Mouse (Mus musculus): ENCODE results near the gene Prr15l. TPM values are rescaled to one million over a fixed set of nuclear protein-coding genes. Genes with fewer than 3 reads are reported as not detected.

Prr15l gene
- polyA plus RNA-seq, 1 experiment from 2014 or later: 0.27 TPM

DNA sequence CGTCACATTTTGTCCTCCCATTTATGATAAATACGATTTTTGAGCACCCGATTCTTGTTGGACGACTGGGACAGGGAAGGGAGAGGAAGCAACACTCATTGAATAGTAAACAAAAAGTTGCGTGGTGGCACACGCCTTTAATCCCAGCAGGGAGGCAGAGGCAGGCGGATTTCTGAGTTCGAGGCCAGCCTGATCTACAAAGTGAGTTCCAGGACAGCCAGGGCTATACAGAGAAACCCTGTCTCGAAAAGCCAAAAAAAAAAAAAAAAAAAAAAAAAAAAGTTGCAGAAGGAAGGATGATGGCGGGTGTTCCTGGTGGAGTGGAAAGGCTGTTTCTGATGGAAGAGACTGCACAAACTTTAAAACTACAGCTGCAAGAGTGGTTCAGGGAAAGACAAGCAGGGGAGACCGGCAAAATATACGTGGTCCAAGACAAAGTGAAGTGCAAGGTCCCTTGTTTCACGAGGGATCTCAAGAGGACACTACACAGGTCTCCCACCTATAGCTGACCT, 11.0 kb upstream of the Prr15l start:
- Histone ChIP-seq H3K4me2 (ENCODE audit: low read length) (peak overlapping the region; percentile 46), H3K9me3 (ENCODE audit: control insufficient read depth, low read length) (no peaks in the 10 kb centered on the region), H3K4me1 (replicated peaks; ENCODE audit: control insufficient read depth, insufficient read depth, low read length) (peaks cover 9% of the 10 kb centered on the region), H3K27ac (ENCODE audit: low read length) (no peak overlapping the region), H3K9ac (replicated peaks; ENCODE audit: low read depth, low read length) (no peak overlapping the region), H3K4me3 (replicated peaks; ENCODE audit: low read length) (peak overlapping the region; percentile 31), H3K36me3 (ENCODE audit: control insufficient read depth, insufficient read depth) (no peaks in the 10 kb centered on the region), H3K27me3 (replicated peaks; ENCODE audit: control insufficient read depth, insufficient read depth, low read length) (peaks cover 3% of the 10 kb centered on the region; the same call in 1 of the 2 replicates)
- peak; percentile 5 for ATAC-seq
- WGBS: 35% methylated on average over 13 of the region's 13 CpGs

DNA sequence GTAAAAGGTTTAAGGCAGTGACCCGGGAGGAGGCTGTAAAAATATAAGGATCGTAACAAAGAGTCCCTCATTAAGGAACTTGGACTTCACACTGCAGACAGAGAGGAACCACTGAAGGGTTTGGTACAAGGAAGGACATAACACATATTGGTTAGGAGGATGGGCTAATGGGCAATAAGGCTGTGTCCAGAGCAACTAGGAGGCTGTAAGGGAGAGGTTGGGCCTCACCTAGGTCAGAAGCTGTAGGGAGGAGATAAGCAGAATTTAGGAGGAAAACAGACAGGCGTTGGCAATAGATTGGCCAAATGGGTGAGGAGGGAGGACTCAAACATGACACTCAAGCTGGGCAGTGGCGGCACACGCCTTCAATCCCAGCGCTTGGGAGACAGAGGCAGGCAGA, 10.5 kb upstream of the Prr15l start:
- no peak for ATAC-seq
- Histone ChIP-seq H3K9me3 (ENCODE audit: control insufficient read depth, low read length) (no peaks in the 10 kb centered on the region), H3K27ac (ENCODE audit: low read length) (no peak overlapping the region), H3K4me3 (replicated peaks; ENCODE audit: low read length) (no peak overlapping the region), H3K27me3 (replicated peaks; ENCODE audit: control insufficient read depth, insufficient read depth, low read length) (peaks cover 3% of the 10 kb centered on the region; the same call in 1 of the 2 replicates), H3K4me1 (replicated peaks; ENCODE audit: control insufficient read depth, insufficient read depth, low read length) (peaks cover 9% of the 10 kb centered on the region), H3K9ac (replicated peaks; ENCODE audit: low read depth, low read length) (no peak overlapping the region), H3K36me3 (ENCODE audit: control insufficient read depth, insufficient read depth) (no peaks in the 10 kb centered on the region), H3K4me2 (ENCODE audit: low read length) (no peak overlapping the region)
- WGBS: 92% methylated on average over 6 of the region's 6 CpGs

DNA sequence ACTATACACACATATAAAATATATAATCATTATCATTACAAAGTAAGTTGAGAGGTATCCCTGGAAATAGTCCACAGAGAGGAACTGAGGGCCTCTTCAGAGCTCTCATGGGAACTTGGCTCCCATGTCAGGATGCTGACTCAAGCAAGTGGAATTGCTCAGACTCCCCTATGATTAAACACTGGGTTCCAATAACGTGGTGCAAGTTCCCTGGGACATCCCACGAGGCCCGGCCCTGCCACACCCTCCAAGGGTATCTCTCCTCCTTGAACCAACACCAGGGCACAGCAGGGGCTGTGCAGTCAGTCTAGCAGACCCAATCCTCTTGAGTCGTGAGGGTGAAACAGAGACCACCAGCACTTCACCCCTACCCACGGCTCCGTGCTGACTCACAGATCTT, 8.9 kb upstream of the Prr15l start:
- Histone ChIP-seq H3K9me3 (ENCODE audit: control insufficient read depth, low read length) (no peaks in the 10 kb centered on the region), H3K27ac (ENCODE audit: low read length) (no peak overlapping the region), H3K9ac (replicated peaks; ENCODE audit: low read depth, low read length) (no peak overlapping the region), H3K27me3 (replicated peaks; ENCODE audit: control insufficient read depth, insufficient read depth, low read length) (peaks cover 3% of the 10 kb centered on the region; the same call in 1 of the 2 replicates), H3K36me3 (ENCODE audit: control insufficient read depth, insufficient read depth) (no peaks in the 10 kb centered on the region), H3K4me3 (replicated peaks; ENCODE audit: low read length) (no peak overlapping the region), H3K4me1 (replicated peaks; ENCODE audit: control insufficient read depth, insufficient read depth, low read length) (peaks cover 9% of the 10 kb centered on the region), H3K4me2 (ENCODE audit: low read length) (no peak overlapping the region)
- WGBS: 70% methylated on average over 6 of the region's 6 CpGs
- no peak for ATAC-seq

DNA sequence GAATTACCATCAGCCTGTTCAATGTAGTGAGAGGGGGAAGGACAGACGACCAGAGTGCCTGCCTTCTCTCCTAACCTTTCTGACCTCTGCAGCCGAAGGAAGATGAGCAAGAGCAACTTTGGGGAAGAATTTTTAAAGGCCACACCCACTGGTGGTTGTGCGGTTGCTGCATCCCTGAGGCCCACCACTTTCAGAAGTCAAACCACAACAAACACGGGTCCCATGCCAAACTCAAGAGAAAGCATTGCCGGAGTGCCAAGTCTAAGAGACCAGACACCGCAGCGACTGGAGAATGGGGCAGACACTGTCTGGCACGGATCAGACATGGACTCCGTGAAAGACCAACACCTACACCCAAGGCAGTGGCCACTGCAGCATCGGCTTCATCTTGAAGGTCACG, 3.0 kb upstream of the Prr15l start:
- H3K9ac ChIP-seq (replicated peaks; ENCODE audit: low read depth, low read length): no peak overlapping the region
- ATAC-seq: no peak
- H3K27ac ChIP-seq (ENCODE audit: low read length): no peak overlapping the region
- H3K36me3 ChIP-seq (ENCODE audit: control insufficient read depth, insufficient read depth): no peaks in the 10 kb centered on the region
- no peak overlapping the region for H3K4me2 ChIP-seq (ENCODE audit: low read length)
- peaks cover 11% of the 10 kb centered on the region for H3K27me3 ChIP-seq (replicated peaks; ENCODE audit: control insufficient read depth, insufficient read depth, low read length)
- 84% methylated on average over 11 of the region's 11 CpGs for WGBS
- no peaks in the 10 kb centered on the region for H3K4me1 ChIP-seq (replicated peaks; ENCODE audit: control insufficient read depth, insufficient read depth, low read length)
- H3K4me3 ChIP-seq (replicated peaks; ENCODE audit: low read length): no peak overlapping the region
- no peaks in the 10 kb centered on the region for H3K9me3 ChIP-seq (ENCODE audit: control insufficient read depth, low read length)

DNA sequence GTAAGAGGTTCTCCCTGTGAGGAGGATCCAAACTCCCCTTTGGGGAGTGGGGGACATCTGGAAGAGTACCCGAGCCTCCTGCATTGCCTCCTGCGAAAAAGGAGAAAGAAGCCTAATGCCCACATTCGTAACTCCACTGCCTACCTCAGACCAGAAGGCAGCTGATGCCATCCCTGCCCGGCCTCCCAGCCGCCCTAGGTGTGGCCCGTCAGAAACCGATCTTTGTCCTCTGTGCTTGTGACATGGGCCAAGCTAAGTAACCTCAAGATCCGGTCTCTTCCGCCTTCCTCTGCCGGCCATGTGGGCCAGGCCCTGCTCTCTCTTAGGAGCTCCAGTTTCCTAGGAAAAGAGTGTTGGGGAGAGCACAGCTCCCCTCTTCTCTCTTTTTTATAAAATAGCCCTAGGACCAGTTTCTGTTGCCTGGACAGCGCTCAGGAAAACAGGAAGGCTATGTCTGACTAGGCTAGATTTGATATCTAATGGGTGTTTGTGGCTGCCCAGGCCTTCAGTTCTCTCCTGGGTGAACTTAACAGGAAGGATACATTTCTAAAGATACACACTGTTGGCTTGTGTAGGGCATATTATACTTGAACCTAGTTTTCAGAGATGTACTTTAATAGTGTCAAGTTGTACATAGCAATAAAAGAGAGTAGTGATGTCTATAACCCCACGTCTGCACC, 2.3 kb upstream of the Prr15l start:
- no peak overlapping the region for H3K4me2 ChIP-seq (ENCODE audit: low read length)
- no peak overlapping the region for H3K27ac ChIP-seq (ENCODE audit: low read length)
- 90% methylated on average over 12 of the region's 12 CpGs for WGBS
- H3K27me3 ChIP-seq (replicated peaks; ENCODE audit: control insufficient read depth, insufficient read depth, low read length): peaks cover 11% of the 10 kb centered on the region
- H3K9ac ChIP-seq (replicated peaks; ENCODE audit: low read depth, low read length): no peak overlapping the region
- H3K4me3 ChIP-seq (replicated peaks; ENCODE audit: low read length): no peak overlapping the region
- no peaks in the 10 kb centered on the region for H3K36me3 ChIP-seq (ENCODE audit: control insufficient read depth, insufficient read depth)
- no peak for ATAC-seq
- H3K9me3 ChIP-seq (ENCODE audit: control insufficient read depth, low read length): no peaks in the 10 kb centered on the region
- no peaks in the 10 kb centered on the region for H3K4me1 ChIP-seq (replicated peaks; ENCODE audit: control insufficient read depth, insufficient read depth, low read length)

DNA sequence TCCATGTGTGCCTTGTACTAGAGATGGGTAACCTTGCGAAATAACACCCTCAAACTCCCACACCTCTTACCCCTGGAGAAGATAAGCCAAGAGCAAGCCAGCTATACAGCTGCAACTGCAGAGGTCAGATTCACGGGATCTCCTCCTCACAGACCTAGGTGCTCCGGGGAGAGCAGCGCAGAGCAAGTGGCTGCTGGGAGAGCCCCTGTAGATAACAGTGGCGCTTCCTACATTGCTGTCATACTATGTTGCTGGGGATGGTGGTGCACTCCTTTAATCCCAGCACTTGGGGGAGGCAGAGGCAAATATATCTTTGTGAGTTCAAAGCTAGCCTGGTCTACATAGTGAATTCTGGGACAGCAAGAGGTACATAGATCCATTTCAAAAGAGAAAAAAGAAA, 1.3 kb upstream of the Prr15l start:
- 82% methylated on average over 5 of the region's 5 CpGs for WGBS
- ATAC-seq: no peak
- Histone ChIP-seq H3K36me3 (ENCODE audit: control insufficient read depth, insufficient read depth) (no peaks in the 10 kb centered on the region), H3K4me3 (replicated peaks; ENCODE audit: low read length) (no peak overlapping the region), H3K27ac (ENCODE audit: low read length) (no peak overlapping the region), H3K4me1 (replicated peaks; ENCODE audit: control insufficient read depth, insufficient read depth, low read length) (no peaks in the 10 kb centered on the region), H3K27me3 (replicated peaks; ENCODE audit: control insufficient read depth, insufficient read depth, low read length) (peaks cover 11% of the 10 kb centered on the region), H3K9ac (replicated peaks; ENCODE audit: low read depth, low read length) (no peak overlapping the region), H3K4me2 (ENCODE audit: low read length) (no peak overlapping the region), H3K9me3 (ENCODE audit: control insufficient read depth, low read length) (no peaks in the 10 kb centered on the region)

DNA sequence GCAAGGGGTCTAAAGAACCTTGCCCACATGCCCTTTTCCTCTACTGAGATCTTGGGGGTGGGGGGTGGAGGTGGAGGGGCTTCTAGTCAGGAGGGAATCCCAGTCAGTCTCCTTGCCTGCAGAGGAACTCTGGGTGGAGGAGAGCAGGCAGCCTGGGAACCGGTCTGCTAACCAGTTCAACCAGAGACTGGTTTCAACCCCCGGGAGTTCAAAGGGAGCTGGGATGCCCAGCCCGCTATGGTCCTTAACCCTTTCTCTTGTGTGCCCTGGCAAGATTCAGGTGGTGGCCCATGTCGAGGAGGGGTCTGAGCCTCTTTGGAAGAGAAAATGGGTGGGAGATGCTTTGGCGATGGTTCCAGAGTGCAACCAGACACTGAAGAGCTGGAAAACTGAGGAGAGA, 787 bp downstream of the Prr15l start:
- WGBS: 9% methylated on average over 5 of the region's 5 CpGs
- peaks cover 11% of the 10 kb centered on the region for H3K27me3 ChIP-seq (replicated peaks; ENCODE audit: control insufficient read depth, insufficient read depth, low read length)

DNA sequence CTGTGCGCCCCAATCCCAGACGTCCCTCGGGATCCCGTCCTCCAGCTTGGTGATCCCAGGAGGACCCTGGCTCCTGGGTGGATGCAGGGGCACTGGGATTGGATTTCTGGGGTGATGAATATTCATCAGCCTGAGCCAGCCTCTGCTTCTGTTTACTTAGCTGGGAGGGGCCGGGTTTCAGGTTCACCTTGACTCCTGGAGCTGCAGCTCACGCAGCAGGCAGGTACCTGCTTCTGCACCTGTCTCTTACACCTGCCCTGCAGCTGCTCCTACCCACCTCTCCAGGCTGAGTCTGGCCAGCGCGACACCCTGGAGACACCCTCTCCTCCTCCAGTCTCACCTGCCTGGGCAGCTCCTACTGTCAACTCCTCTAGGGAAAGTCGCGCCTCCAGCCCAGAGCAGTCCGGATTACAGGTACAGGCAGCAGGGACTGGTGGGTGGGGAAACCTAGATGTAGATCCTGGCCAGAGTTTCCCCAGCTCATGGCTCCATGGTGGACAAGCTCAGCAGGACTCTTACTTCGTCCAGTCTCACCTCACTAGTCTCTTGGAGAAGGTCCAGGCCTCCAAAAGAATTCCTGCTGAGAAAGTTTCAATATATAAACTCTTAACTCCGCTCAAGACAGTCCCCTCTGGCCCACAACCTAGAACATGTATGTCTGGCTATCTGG, 1.3 kb downstream of the Prr15l start:
- no peak for ATAC-seq
- WGBS: 16% methylated on average over 13 of the region's 13 CpGs
- H3K4me2 ChIP-seq (ENCODE audit: low read length): no peak overlapping the region
- no peaks in the 10 kb centered on the region for H3K36me3 ChIP-seq (ENCODE audit: control insufficient read depth, insufficient read depth)
- H3K27me3 ChIP-seq (replicated peaks; ENCODE audit: control insufficient read depth, insufficient read depth, low read length): peaks cover 11% of the 10 kb centered on the region
- no peaks in the 10 kb centered on the region for H3K9me3 ChIP-seq (ENCODE audit: control insufficient read depth, low read length)
- H3K4me1 ChIP-seq (replicated peaks; ENCODE audit: control insufficient read depth, insufficient read depth, low read length): no peaks in the 10 kb centered on the region
- H3K4me3 ChIP-seq (replicated peaks; ENCODE audit: low read length): no peak overlapping the region
- H3K27ac ChIP-seq (ENCODE audit: low read length): no peak overlapping the region
- no peak overlapping the region for H3K9ac ChIP-seq (replicated peaks; ENCODE audit: low read depth, low read length)

More for the DNA sequence above, 787 bp downstream of the Prr15l start:
- H3K9me3 ChIP-seq (ENCODE audit: control insufficient read depth, low read length): no peaks in the 10 kb centered on the region
- no peak overlapping the region for H3K4me3 ChIP-seq (replicated peaks; ENCODE audit: low read length)
- H3K36me3 ChIP-seq (ENCODE audit: control insufficient read depth, insufficient read depth): no peaks in the 10 kb centered on the region
- H3K4me2 ChIP-seq (ENCODE audit: low read length): no peak overlapping the region
- ATAC-seq: no peak
- no peak overlapping the region for H3K9ac ChIP-seq (replicated peaks; ENCODE audit: low read depth, low read length)
- no peaks in the 10 kb centered on the region for H3K4me1 ChIP-seq (replicated peaks; ENCODE audit: control insufficient read depth, insufficient read depth, low read length)
- no peak overlapping the region for H3K27ac ChIP-seq (ENCODE audit: low read length)

DNA sequence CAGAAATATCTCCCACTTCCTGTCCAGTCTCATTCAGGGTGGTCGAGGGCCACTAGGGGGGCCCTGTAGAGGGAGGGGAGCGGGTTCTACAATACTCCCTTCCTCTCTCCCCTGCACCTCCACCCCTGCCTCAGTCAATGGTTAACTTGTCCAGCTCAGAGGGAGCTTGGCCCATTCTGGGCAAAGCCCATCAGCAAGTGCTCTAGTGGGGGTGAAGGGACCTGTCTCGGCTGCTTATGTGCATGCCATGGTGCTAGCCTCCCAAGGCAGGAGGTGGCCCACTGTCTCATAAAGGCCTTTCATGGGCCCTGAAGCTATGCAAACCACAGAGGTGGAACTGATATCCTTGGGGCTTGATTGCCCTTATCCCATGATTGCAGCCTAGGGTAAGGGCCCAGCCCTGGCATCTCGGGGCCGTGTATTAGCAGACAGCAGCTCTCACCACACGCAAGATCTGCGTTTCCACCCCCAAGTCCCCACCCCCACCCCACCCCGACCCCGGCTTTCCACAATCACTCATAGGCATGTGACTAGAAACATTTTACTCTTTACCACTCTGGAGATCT, 1.9 kb downstream of the Prr15l start:
- Histone ChIP-seq H3K36me3 (ENCODE audit: control insufficient read depth, insufficient read depth) (no peaks in the 10 kb centered on the region), H3K27ac (ENCODE audit: low read length) (no peak overlapping the region), H3K9ac (replicated peaks; ENCODE audit: low read depth, low read length) (no peak overlapping the region), H3K4me2 (ENCODE audit: low read length) (no peak overlapping the region), H3K4me3 (replicated peaks; ENCODE audit: low read length) (no peak overlapping the region), H3K4me1 (replicated peaks; ENCODE audit: control insufficient read depth, insufficient read depth, low read length) (no peaks in the 10 kb centered on the region; the same call in 1 of the 2 replicates), H3K27me3 (replicated peaks; ENCODE audit: control insufficient read depth, insufficient read depth, low read length) (peaks cover 11% of the 10 kb centered on the region), H3K9me3 (ENCODE audit: control insufficient read depth, low read length) (no peaks in the 10 kb centered on the region)
- 67% methylated on average over 9 of the region's 9 CpGs for WGBS
- ATAC-seq: no peak
